Mouse (Mus musculus) hindbrain, embryonic 16.5 days (tissue): ENCODE measurements around the gene Cpsf3. TPM values are rescaled to one million over a fixed set of nuclear protein-coding genes. Genes with fewer than 3 reads are reported as not detected.

Experiments
- ATAC-seq: fragments of 200-750 bp; cut with Nextera tagmentation; 2 replicates; pipeline ENCODE4 v1.8.0; 2017; ENCODE audit warnings: moderate TSS enrichment, moderate library complexity
- H3K27ac ChIP-seq: fragments of 300-500 bp; sonication (generic); 2 replicates; pipeline ENCODE4 v1.5.1; 2014; ENCODE audit warnings: low read depth, mild to moderate bottlenecking, control low read depth, low read length, moderate library complexity
- H3K27me3 ChIP-seq: fragments of 300-500 bp; sonication (generic); replicated peaks from 2 replicates; pipeline ENCODE4 v1.6.1; 2014; ENCODE audit warnings: low read length; ENCODE audit not compliant: control insufficient read depth, insufficient read depth
- H3K36me3 ChIP-seq: fragments of 300-500 bp; sonication (generic); 2 replicates; pipeline ENCODE4 v1.6.1; 2014; ENCODE audit warnings: mild to moderate bottlenecking, low read length, moderate library complexity, mixed read lengths; ENCODE audit not compliant: control insufficient read depth, insufficient read depth
- H3K4me1 ChIP-seq: fragments of 300-500 bp; sonication (generic); 2 replicates; pipeline ENCODE4 v1.6.1; 2014; ENCODE audit warnings: low read depth, low read length; ENCODE audit not compliant: control insufficient read depth, insufficient read depth
- H3K4me2 ChIP-seq: fragments of 300-500 bp; sonication (generic); 2 replicates; pipeline ENCODE4 v1.6.1; 2014; ENCODE audit warnings: mild to moderate bottlenecking, low read length, control low read depth, moderate library complexity
- H3K4me3 ChIP-seq: fragments of 300-500 bp; sonication (generic); 2 replicates; pipeline ENCODE4 v1.5.1; 2014; ENCODE audit warnings: mild to moderate bottlenecking, low read length, control low read depth, moderate library complexity
- H3K9ac ChIP-seq: fragments of 300-500 bp; sonication (generic); 2 replicates; pipeline ENCODE4 v1.6.1; 2014; ENCODE audit warnings: low read depth, mild to moderate bottlenecking, control low read depth, low read length, moderate library complexity
- H3K9me3 ChIP-seq: fragments of 300-500 bp; sonication (generic); 2 replicates; pipeline ENCODE4 v1.6.1; 2014; ENCODE audit warnings: mild to moderate bottlenecking, low read length, moderate library complexity; ENCODE audit not compliant: control insufficient read depth
- WGBS: fragments of 180-500 bp; shearing (Covaris S2); extraction: QIAGEN DNeasy Blood & Tissue Kit; methylation state at CpG from one replicate; pipeline ENCODE4 v1.1.7; 2014; 5-methylcytosine and 5-hydroxymethylcytosine counted together
- polyA plus RNA-seq: library from polyadenylated mRNA; unstranded; fragments of >200 nt; fragmentation: Nextera tagmentation; extraction: Ambion mirVana; gene quantifications from 2 replicates; pipeline ENCODE4 v1.2.1, GENCODE M21; 2015

The Cpsf3 gene
- polyA plus RNA-seq, 1 experiment from 2014 or later = 86.1 TPM

GRCm38 (mm10) chr12:21325266-21325665 is 40.1 kb downstream of the Cpsf3 start:
- H3K36me3 ChIP-seq = peaks cover 35% of the 10 kb centered on the region
- H3K27me3 ChIP-seq = no peaks in the 10 kb centered on the region
- ATAC-seq = no peak
- H3K4me3 ChIP-seq = no peak overlapping the region
- H3K27ac ChIP-seq = no peak overlapping the region
- no peak overlapping the region for H3K4me2 ChIP-seq
- H3K4me1 ChIP-seq = no peaks in the 10 kb centered on the region
- H3K9me3 ChIP-seq = no peaks in the 10 kb centered on the region
- 93% methylated on average over 8 of the region's 8 CpGs for WGBS
- H3K9ac ChIP-seq = no peak overlapping the region

- peaks cover 39% of the 10 kb centered on the region for H3K36me3 ChIP-seq
- H3K4me3 ChIP-seq = no peak overlapping the region
- H3K9me3 ChIP-seq = no peaks in the 10 kb centered on the region
- 95% methylated on average over 3 of the region's 3 CpGs for WGBS
- no peak overlapping the region for H3K9ac ChIP-seq
- no peak for ATAC-seq
- no peaks in the 10 kb centered on the region for H3K4me1 ChIP-seq
- H3K27me3 ChIP-seq = no peaks in the 10 kb centered on the region
- no peak overlapping the region for H3K27ac ChIP-seq
- no peak overlapping the region for H3K4me2 ChIP-seq
These were observed 41.1 kb downstream of the Cpsf3 start for GRCm38 (mm10) chr12:21326325-21326724.

GRCm38 (mm10) chr12:21329661-21330400 is 44.6 kb downstream of the Cpsf3 start:
- peaks cover 39% of the 10 kb centered on the region for H3K36me3 ChIP-seq

DNA sequence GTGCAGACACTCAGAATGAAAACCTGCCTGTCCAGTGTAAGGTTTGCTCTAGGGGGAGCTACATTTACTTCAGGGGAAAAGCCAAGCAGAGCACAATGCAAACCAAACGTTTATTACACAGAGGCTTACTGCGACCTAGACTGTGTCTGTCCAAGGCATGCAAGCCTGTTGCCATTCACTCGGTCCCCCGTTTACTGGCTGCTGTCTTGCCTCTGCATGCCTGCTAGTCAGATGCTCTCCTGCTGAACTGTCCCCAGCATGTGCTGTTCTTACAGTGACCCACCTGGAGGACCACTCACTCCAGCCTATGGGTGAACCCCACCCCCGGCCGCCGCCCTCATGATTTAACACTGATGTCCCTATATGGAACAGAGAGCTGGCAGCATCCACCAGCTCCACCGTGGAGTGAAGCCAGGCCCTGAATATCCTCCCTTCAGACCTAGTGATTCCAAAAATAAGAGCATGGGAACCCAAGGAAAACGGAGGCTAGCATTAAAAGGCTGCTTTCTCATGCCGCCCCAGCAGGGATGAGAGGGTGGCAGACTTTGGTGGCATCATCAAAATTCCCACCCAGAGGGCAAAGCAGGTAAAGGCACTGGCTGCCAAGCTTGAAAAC is 45.9 kb downstream of the Cpsf3 start:
- no peaks in the 10 kb centered on the region for H3K9me3 ChIP-seq
- no peaks in the 10 kb centered on the region for H3K27me3 ChIP-seq
- 92% methylated on average over 10 of the region's 10 CpGs for WGBS
- H3K4me3 ChIP-seq = no peak overlapping the region
- H3K4me2 ChIP-seq = no peak overlapping the region
- no peak overlapping the region for H3K27ac ChIP-seq
- H3K4me1 ChIP-seq = no peaks in the 10 kb centered on the region
- ATAC-seq = no peak
- peaks cover 34% of the 10 kb centered on the region for H3K36me3 ChIP-seq
- no peak overlapping the region for H3K9ac ChIP-seq

More at GRCm38 (mm10) chr12:21329661-21330400, 44.6 kb downstream of the Cpsf3 start:
- H3K4me2 ChIP-seq = no peak overlapping the region
- no peaks in the 10 kb centered on the region for H3K27me3 ChIP-seq
- no peaks in the 10 kb centered on the region for H3K9me3 ChIP-seq
- H3K9ac ChIP-seq = no peak overlapping the region
- no peak overlapping the region for H3K27ac ChIP-seq
- H3K4me3 ChIP-seq = no peak overlapping the region
- WGBS = 92% methylated on average over 9 of the region's 9 CpGs
- H3K4me1 ChIP-seq = no peaks in the 10 kb centered on the region
- ATAC-seq = no peak

DNA sequence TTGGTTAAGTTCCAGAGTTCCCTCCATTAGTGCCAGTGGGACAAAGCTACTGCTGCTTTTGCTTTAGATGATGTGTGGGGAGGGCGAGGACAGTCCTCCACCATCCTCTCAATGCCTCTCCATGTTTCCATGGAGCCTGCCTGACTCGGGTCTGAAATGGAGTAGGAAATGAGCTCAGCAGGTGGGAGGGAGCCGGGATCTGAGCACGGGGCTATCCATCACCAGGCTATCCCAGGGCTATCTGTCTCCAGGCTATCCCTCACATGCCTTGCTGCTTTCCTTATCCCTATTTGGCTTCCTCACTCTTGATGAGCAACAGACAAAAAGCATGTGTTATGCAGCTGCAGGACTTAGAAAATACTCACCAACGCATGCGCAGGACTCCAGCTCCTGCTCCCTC is 46.5 kb downstream of the Cpsf3 start:
- H3K36me3 ChIP-seq = peaks cover 34% of the 10 kb centered on the region
- WGBS = 78% methylated on average over 6 of the region's 6 CpGs
- H3K9me3 ChIP-seq = no peaks in the 10 kb centered on the region
- no peak overlapping the region for H3K9ac ChIP-seq
- no peak overlapping the region for H3K4me3 ChIP-seq
- H3K4me1 ChIP-seq = no peaks in the 10 kb centered on the region
- ATAC-seq = no peak
- H3K4me2 ChIP-seq = no peak overlapping the region
- no peaks in the 10 kb centered on the region for H3K27me3 ChIP-seq
- no peak overlapping the region for H3K27ac ChIP-seq

DNA sequence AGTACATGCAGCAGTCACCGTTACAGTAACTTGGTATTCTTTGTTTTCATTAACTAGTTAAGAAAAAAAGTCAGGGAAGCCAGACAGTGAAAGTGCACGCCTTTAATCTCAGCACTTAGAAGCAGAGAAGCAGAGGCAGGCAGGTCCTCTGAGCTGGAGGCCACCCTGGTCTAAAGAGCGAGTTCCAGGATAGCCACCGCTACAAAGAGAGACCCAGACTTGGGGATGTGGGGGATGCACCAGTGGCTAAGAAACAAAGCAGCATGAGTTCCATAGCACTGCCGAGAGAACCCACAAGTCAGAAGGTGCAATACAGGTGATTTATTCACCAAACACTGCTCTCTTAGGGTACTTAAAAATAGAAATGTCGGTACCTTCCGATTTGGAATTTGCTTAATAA is 47.8 kb downstream of the Cpsf3 start:
- 90% methylated on average over 7 of the region's 7 CpGs for WGBS
- no peak overlapping the region for H3K9ac ChIP-seq
- no peak overlapping the region for H3K4me3 ChIP-seq
- no peak overlapping the region for H3K27ac ChIP-seq
- no peaks in the 10 kb centered on the region for H3K9me3 ChIP-seq
- no peaks in the 10 kb centered on the region for H3K27me3 ChIP-seq
- H3K4me2 ChIP-seq = no peak overlapping the region
- no peaks in the 10 kb centered on the region for H3K4me1 ChIP-seq
- H3K36me3 ChIP-seq = peaks cover 23% of the 10 kb centered on the region
- no peak for ATAC-seq

DNA sequence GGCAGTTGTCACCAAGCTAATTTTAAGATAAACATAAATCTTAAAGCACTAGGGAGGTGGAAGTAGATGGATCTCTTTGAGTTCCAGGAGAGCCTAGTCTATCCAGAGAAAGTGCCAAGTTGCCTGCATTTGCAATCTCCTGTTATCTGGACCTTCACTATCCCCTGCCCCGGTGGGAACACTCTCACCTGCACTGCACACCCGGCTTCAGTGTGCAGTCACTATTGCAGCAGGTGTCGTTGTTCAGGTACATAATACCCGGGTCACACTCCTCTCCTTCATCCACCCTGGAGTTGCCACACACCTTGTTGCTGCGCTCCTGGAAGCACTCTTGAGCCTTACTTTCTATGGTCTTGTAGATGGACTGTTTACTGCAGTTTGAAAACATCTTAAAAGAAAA is 48.6 kb downstream of the Cpsf3 start:
- WGBS = 95% methylated on average over 5 of the region's 5 CpGs
- no peak overlapping the region for H3K27ac ChIP-seq
- H3K27me3 ChIP-seq = no peaks in the 10 kb centered on the region
- no peak overlapping the region for H3K4me3 ChIP-seq
- peaks cover 21% of the 10 kb centered on the region for H3K36me3 ChIP-seq
- no peak overlapping the region for H3K9ac ChIP-seq
- H3K9me3 ChIP-seq = no peaks in the 10 kb centered on the region
- H3K4me1 ChIP-seq = no peaks in the 10 kb centered on the region
- no peak for ATAC-seq
- no peak overlapping the region for H3K4me2 ChIP-seq

GRCm38 (mm10) chr12:21335869-21336268 is 50.7 kb downstream of the Cpsf3 start:
- WGBS = 90% methylated on average over 7 of the region's 7 CpGs
- Histone ChIP-seq H3K27me3 (no peaks in the 10 kb centered on the region), H3K27ac (no peak overlapping the region), H3K9me3 (no peaks in the 10 kb centered on the region), H3K4me2 (no peak overlapping the region), H3K4me3 (no peak overlapping the region), H3K4me1 (no peaks in the 10 kb centered on the region), H3K36me3 (peaks cover 20% of the 10 kb centered on the region), H3K9ac (no peak overlapping the region)
- no peak for ATAC-seq

DNA sequence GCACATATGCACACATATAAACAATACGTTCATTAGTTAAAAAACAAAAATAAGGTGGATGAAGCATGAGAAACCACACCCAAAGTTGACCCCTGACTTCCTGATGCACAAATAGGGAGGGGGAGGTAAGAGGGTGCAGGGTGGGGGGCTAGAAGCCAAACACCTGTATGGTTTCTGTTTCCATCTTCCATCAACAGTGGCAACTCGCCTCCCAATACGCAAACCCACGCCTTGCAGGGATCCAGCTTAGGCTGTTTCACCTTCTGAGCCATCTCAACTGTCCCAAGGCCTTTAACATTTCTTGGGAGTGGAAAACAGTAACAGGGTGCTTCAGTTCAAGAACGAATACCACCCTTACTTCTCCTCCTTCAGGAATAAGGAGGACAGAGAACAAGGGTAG is 52.0 kb downstream of the Cpsf3 start:
- Histone ChIP-seq H3K27ac (no peak overlapping the region), H3K27me3 (no peaks in the 10 kb centered on the region), H3K36me3 (peaks cover 17% of the 10 kb centered on the region), H3K4me3 (no peak overlapping the region), H3K9ac (no peak overlapping the region), H3K4me1 (no peaks in the 10 kb centered on the region), H3K4me2 (no peak overlapping the region), H3K9me3 (no peaks in the 10 kb centered on the region)
- no peak for ATAC-seq
- WGBS = 97% methylated on average over 5 of the region's 5 CpGs
